Mouse (Mus musculus) bone marrow, adult 2 months (tissue): ENCODE results near the gene Acaca.

Source experiments
- CTCF ChIP-seq: fragments of 200-500 bp; IDR thresholded peaks from 2 replicates; pipeline ENCODE4 v1.5.1; 2011; ENCODE audit warnings: low read length, control low read depth; ENCODE audit not compliant: control insufficient read depth, insufficient read depth
- POLR2A ChIP-seq: fragments of 200-500 bp; IDR thresholded peaks from 2 replicates; pipeline ENCODE4 v1.6.1; 2011; ENCODE audit warnings: low read depth, mild to moderate bottlenecking, control low read depth, low read length, borderline replicate concordance; ENCODE audit not compliant: control insufficient read depth

DNA sequence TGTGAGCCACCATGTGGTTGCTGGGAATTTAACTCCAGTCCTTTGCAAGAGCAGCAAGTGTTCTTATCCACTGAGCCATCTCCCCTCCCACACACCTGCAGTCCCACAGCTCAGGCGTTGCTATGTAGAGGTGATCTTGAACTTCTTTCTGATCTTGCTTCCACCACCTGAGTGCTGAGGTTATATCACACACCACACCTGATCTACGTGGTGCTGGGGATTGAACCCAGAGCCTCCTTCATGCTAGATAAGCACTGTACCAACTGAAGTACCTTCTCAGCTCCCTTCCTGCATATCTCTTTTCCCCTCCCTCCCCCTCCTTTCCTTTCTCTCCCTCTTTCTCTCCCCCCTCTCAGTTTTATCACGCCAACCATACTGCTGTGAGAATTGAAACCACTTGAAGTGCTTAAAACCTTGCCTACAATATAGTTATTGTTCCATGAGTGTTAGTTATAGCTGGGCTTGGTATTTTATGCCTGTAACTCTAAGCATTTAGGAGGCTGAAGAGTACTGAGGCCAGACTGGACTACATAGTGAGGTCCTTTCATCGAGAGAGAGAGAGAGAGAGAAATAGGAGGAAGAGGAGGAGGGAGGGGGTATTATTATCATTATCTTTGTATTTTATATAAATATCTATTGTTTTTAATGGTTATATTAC, 128.7 kb downstream of the Acaca start:
- no peak for TF ChIP-seq POLR2A
- no peak for TF ChIP-seq CTCF
